8 mouse cellular contexts compared by ENCODE assay signal in the genomic region with DNA sequence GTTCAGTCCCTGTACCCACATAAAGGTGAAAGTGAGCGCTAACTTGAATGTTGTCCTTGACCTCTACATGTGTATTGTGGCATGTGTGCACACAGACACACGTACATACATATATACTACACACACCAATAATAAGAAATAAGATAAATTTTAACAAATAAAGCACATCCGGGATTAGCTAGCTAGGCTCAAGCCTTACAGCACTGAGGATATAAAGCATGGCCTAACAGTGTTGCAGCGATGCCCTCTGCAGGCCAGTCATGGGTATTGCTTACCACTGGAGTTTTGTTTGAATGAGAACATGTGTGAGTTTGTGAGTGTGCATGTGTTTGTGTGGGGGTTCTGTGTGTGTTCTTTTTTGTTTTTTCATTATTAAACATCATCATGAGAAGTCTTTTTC. TPM values are rescaled to one million over a fixed set of nuclear protein-coding genes. Genes with fewer than 3 reads are reported as not detected.
DNase-seq lines count a peak whose midpoint lies in the region; ATAC-seq and TF ChIP-seq lines count a peak whose summit lies in the region.

No protein-coding gene starts in this region.

- no peaks in the 10 kb centered on the region for H3K27me3 ChIP-seq in lung, postnatal 0 days (replicated peaks; ENCODE audit: insufficient read depth, low read length)
- no peaks in the 10 kb centered on the region for H3K27me3 ChIP-seq in neural tube, embryonic 15.5 days (replicated peaks)

- peaks cover 26% of the 10 kb centered on the region for H3K36me3 ChIP-seq in lung, postnatal 0 days (ENCODE audit: insufficient read depth, low read length)
- peaks cover 56% of the 10 kb centered on the region for H3K36me3 ChIP-seq in neural tube, embryonic 15.5 days

- DNase-seq in adrenal gland, postnatal 36 days, result peak; percentile 12 to 16
- no peak for DNase-seq in adrenal gland, postnatal 25 days
- no peak for DNase-seq in lung, postnatal 0 days (ENCODE audit: low spot score)
- DNase-seq in lung, postnatal 14 days, result no peak
- peak; percentile 9 for DNase-seq in embryo, embryonic 11.5 days (ENCODE audit: low read depth, low spot score)
- peak; percentile 29 to 31 for DNase-seq in layer of hippocampus, postnatal 14 days (ENCODE audit: low spot score in 2 of 2)

- H3K27ac ChIP-seq in lung, postnatal 0 days (ENCODE audit: low read length), result no peak overlapping the region
- H3K27ac ChIP-seq in neural tube, embryonic 15.5 days (replicated peaks), result no peak overlapping the region

- H3K4me2 ChIP-seq in lung, postnatal 0 days (replicated peaks; ENCODE audit: low read depth, low read length), result no peak overlapping the region
- H3K4me2 ChIP-seq in neural tube, embryonic 15.5 days, result no peak overlapping the region

- H3K9me3 ChIP-seq in lung, postnatal 0 days (ENCODE audit: low read length), result no peaks in the 10 kb centered on the region
- H3K9me3 ChIP-seq in neural tube, embryonic 15.5 days (replicated peaks), result no peaks in the 10 kb centered on the region

- no peaks in the 10 kb centered on the region for H3K4me1 ChIP-seq in lung, postnatal 0 days (ENCODE audit: insufficient read depth, low read depth, low read length)
- no peaks in the 10 kb centered on the region for H3K4me1 ChIP-seq in neural tube, embryonic 15.5 days

- no peak overlapping the region for H3K9ac ChIP-seq in lung, postnatal 0 days (replicated peaks; ENCODE audit: low read depth)
- H3K9ac ChIP-seq in neural tube, embryonic 15.5 days (replicated peaks), result no peak overlapping the region

- WGBS in lung, postnatal 0 days, result 76% methylated on average over 4 of the region's 4 CpGs
- 70% methylated on average over 4 of the region's 4 CpGs for WGBS in neural tube, embryonic 15.5 days

- no peak overlapping the region for H3K4me3 ChIP-seq in lung, postnatal 0 days (ENCODE audit: low read depth, low read length)
- H3K4me3 ChIP-seq in neural tube, embryonic 15.5 days (replicated peaks), result no peak overlapping the region

- peak; percentile 73 for TF ChIP-seq CTCF in lung, postnatal 0 days (IDR thresholded peaks at IDR 0.05)

- no peak for TF ChIP-seq EP300 in lung, postnatal 0 days (IDR thresholded peaks at IDR 0.05)

- no peak for ATAC-seq in lung, postnatal 0 days
- peak; percentile 59; the same call in 1 of the 2 replicates for ATAC-seq in neural tube, embryonic 15.5 days (ENCODE audit: low FRiP score)
- no peak for ATAC-seq in inflammation-experienced regulatory T-cells, adult 6 months

RNA-seq across cellular contexts. Expression of a gene that starts 47.2 kb away (rescaled TPM):
- total RNA-seq in adrenal gland, postnatal 36 days (2021), result 10 to 100 TPM; 40.3 to 51.1 TPM
- 41.1 and 50.2 TPM in 2 replicates for total RNA-seq in adrenal gland, postnatal 25 days (2021)
- polyA plus RNA-seq in lung, postnatal 0 days (2015; fragmentation: Nextera tagmentation; extraction: Ambion mirVana), result 29.0 and 33.7 TPM in 2 replicates
- 100 to 1,000 TPM; 108 to 113 TPM for total RNA-seq in layer of hippocampus, postnatal 14 days (2021)
- 95.2 and 96.0 TPM in 2 replicates for polyA plus RNA-seq in neural tube, embryonic 15.5 days (2015; fragmentation: Nextera tagmentation; extraction: Ambion mirVana)
- polyA plus RNA-seq in inflammation-experienced regulatory T-cells, adult 6 months (2017; shearing (Covaris generic)), result 10 to 100 TPM; 30.8 to 34.0 (median 32.3) TPM

RNA-seq across cellular contexts. Expression of a gene that starts 48.6 kb away (rescaled TPM):
- 1 to 10 TPM; 8.0 to 9.8 TPM for total RNA-seq in adrenal gland, postnatal 36 days (2021)
- 10.6 and 15.7 TPM in 2 replicates for total RNA-seq in adrenal gland, postnatal 25 days (2021)
- polyA plus RNA-seq in lung, postnatal 0 days (2015; fragmentation: Nextera tagmentation; extraction: Ambion mirVana), result 11.0 and 13.3 TPM in 2 replicates
- 1 to 10 TPM; 7.0 to 8.2 TPM for total RNA-seq in layer of hippocampus, postnatal 14 days (2021)
- 16.4 and 19.8 TPM in 2 replicates for polyA plus RNA-seq in neural tube, embryonic 15.5 days (2015; fragmentation: Nextera tagmentation; extraction: Ambion mirVana)
- polyA plus RNA-seq in inflammation-experienced regulatory T-cells, adult 6 months (2017; shearing (Covaris generic)), result 10 to 100 TPM; 38.4 to 43.3 (median 39.6) TPM

Comparison
In these comparisons a context has a peak if more than half of its experiments do, and no peak if none do; other contexts are left out.
1. DNase-seq: peak in adrenal gland, postnatal 36 days (2 of 2), embryo, embryonic 11.5 days (single experiment) and layer of hippocampus, postnatal 14 days (2 of 2); none in adrenal gland, postnatal 25 days (single experiment), lung, postnatal 0 days (single experiment) and lung, postnatal 14 days (single experiment).